Mouse (Mus musculus): Measurements from ENCODE around the gene Usp22.
"Not testable (repeated sequence)": the region's sequence is repeated elsewhere in the genome, so short reads cannot be mapped to it uniquely, and the experiment has no call there.

Gene Usp22

DNA sequence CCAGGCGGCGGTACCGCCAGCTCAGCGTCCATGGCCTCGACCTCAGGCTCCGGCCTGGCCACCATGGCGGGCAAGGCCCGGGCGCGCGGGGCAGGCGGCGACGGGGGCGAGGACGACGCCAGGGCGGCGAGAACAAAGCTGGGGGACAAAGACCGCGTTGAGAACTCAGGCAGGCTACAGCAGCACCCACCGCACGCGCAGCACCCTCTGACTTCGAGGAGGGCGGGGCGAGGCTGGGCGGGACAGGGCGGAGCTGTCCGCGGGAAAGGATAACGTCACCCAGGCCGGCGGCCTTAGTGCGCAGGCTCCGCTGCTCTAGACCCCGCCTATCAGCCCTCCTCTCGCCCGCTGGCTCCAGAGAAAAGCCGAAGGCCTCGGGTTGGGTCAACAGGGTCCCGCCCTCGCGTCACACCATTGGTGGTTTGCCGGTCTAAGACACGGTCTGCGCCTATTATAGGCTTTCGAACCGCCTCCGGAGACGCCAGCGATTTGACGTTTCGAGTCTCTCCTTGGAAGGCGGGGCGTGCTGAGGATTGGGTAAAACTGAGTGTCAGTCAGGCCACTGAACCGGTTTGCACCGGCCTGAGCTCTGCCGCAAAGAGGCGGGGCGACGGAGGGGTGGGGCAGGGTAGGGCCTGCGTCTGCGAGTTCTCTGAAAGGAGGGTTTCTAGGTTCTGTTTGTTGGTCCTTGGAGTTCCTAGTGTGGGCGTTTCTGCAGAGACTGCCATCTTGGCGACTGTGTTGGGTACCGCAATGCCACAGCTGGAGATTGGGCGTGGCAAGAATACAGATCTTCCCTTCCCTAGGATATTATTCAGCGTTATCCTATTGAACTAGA lies at the start of gene Usp22:
Gene Usp22, minus strand, starts transcription at position 235 of the 838 bp plus-strand sequence.
- peak; percentile 99 for DNase-seq

DNA sequence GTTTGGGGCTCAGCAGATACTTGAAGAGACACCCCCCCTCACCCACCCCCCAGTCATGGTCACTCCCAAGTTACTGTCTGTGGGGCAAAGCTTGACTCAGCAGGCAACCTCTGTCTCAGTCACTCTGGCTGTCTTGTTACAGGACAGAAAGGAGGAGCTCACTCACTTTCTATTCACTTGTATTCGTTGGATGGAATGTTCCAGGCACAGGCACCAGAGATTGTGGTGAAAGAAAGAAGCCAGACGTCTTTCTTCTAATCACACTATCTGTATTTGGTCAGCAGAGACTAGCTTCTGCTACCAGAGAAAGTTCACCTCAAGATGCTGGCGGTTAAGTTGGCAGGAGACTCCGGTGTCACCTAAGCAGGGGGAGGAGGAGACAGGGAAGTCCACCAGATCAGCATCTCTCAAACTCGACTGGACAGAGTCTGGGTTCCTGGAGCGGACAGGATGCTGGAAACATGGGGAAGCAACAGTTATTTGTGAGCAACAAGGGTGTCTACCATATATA lies 49.4 kb upstream of the Usp22 start:
- DNase-seq, result no peak

DNA sequence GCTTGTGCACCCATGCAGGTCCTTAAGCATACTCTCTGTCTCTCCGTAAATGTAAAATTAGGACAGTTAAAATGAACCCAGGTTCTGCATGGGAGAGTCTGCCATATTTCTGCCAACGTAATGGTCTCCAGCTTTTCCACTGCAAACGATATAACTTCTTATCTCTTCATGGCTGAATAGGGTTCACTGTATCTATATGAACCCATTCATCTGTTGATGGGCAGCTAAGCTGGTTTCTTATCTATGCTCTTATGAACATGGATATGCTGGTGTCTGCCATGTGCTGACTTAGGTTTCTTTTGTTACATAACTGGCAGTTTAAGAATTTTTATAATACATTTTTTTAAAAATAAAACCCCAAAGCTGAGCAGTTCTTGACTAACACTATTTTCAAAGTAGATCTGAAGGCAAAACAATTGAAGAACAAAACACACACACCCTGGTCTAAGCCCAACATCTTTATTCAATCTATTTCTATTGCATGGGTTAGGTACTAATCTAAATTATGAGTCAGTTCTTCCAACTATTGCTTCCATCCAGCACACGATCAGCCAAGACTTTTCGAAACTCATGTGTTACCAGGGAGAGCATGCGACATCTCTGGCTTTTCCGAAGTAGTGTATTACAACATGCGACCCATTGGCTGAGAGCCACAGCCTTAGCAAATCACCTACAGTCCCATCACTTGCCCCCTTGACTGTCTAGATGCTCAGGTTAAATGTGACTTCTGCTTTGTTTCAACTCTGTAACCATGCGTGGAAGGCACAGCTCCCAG lies 48.3 kb upstream of the Usp22 start:
- DNase-seq, result no peak

DNA sequence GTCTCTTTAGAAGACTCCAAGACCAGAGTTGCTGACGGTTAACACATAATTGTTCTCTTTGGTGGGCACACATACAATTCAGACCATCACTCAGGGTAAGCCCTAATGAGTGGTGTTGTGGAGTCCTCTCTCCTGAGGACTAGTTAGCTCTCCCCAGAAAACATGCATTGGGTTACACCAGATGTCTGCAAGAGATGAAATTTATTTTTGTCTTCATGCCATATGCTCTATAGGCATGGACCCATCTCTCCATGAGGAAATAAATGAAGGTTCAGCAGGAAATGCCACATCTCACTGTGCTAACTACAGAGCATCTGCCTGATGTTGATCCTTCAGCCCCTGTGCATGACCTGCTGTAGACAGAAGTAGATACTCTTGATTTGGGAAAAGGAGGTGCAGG lies 47.2 kb upstream of the Usp22 start:
- no peak for DNase-seq

DNA sequence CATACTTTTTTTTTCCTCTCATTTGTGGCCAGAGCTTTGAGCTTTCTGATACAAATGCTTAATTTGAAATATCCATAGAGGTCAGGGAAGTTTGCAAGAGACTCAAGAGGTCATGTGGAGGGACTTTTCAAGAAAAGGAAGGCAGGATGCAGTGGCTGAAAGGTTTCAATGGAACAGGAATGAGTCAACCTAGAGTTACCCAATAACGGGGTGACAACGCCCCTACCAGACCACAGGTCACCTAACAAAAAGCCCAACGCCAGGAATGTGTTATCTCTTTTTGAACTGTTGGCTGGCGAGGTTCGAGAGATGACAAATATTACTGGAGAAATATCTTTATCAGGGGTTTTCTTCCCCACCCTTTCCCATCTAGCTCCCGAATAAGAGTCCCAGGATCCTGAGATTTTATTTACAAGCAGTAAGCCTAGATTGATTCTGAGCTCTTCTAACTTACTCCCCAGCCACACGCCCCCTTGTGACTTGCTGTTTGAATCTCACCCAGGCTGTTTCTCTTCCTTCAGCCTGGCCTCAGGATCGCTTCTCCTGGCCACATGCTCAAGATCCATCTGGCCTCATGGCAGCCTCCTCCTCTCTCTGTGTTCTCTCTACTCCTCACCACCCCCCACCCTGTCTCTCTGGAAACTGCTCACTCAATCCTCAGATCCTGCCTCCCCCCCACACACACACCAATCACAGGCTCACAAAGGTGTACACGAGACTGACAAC lies 45.5 kb upstream of the Usp22 start:
- no peak for DNase-seq

DNA sequence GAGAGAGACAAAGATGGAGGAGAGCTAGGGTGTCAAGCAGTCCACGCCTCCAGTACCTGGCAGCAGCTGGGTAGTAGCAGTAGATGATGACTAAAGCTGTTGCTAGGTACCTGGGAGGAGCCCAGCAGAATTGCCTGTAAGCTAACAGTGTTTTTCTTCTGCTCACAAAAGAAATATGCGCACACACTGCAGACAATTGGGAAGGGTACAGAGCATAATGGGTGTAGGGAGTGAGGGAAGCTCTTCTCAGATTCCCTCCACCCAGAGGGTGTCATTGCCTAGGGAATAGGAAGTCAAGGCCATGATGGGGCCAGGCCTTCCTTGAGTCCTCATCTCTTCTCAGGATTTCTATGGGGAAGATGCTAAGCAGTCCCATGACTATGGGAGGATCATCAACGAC lies 41.1 kb upstream of the Usp22 start:
- no peak for DNase-seq

DNA sequence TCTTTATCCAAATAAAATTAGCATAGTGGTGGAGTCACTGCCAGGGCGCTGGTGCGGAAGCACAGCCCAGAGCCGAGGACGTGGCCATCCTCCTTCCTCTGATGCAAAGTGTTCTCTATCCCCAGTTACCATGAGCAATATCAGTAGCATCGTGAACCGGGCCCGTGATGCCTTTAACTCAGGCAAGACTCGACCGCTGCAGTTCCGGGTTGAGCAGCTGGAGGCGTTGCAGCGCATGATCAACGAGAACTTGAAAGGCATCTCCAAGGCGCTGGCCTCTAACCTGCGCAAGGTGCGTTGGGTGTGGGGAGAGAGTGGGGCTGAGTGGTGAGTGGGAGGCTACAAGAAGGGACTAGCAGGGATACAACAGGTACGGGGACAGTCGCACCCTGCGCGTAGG lies 37.2 kb upstream of the Usp22 start:
- no peak for DNase-seq

DNA sequence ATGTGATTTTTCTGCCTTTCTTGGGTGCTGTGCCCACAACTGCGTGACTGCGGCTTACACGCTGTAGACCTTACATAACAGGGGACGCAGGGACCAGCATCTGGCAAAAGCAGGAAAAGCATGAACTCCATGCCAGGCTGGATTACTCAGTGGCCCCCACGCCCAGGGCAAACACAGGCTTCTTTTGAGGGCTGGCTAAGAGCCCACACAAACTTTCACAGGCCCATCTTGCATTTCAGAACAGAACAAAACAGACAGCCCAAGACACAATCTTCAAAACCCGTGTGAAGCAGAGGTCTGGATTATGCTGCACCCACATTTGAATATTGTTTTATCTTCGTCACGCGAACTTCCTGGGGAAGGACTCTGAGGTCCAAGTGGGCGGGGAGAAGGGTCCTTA lies 33.5 kb upstream of the Usp22 start:
- DNase-seq, result no peak

DNA sequence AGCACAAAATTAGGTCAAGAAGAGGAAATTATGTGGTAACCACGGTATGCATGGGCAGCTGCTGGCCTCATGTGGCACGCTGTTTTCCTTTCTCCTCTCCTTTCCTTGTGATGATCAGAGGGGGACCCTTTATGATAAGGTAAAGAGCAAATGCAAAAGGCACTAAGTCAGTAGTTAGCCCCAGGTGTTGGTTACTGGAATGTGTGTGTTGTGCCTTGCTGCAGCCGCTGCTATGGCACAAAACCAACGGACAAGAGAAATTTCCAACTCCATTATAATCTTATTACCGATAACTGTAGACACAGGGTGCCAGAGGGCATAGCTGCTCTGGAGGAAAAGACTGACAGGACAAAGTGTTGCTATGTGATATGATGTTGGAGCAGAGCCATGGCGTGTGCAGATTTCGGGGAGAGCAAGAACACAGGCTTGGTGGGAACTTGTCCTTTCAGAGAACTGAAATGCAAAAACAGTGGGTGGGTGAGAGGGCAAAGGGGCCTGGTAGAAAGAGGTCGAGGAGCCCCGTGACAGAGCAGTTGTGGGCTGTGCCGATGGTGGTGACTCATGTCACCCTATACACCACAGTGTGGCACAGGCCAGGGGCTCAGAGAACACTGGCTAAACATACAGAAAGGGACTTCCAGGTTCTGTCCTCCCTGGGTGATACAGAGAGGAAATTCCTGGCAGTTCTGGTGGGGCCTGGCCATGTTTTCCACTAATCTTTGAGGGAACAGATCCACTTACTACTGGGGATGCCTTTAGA lies 32.8 kb upstream of the Usp22 start, which contains the start of gene Aldh3a1:
Gene Aldh3a1, plus strand, starts transcription at position 51 of the 760 bp plus-strand sequence.
- no peak for DNase-seq

DNA sequence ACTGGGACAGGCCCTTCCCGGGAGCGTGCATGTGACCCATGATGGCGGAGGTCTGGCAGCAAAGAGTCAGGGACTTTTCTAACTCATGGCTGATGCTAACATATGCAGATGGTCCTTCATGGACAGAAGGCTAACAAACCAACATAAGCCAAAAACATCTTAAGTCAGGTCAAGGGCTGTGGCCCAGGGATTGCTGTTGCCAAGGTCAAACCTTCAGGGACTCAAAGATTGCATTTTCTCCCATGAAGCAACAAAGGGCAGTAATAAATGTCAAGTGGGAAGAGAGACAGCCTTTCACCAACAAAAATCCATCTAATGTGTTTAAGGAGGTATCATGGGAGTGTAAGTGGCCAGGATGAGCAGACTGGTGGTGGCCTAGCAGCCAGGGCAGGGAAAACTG lies 31.3 kb upstream of the Usp22 start:
- DNase-seq, result no peak

DNA sequence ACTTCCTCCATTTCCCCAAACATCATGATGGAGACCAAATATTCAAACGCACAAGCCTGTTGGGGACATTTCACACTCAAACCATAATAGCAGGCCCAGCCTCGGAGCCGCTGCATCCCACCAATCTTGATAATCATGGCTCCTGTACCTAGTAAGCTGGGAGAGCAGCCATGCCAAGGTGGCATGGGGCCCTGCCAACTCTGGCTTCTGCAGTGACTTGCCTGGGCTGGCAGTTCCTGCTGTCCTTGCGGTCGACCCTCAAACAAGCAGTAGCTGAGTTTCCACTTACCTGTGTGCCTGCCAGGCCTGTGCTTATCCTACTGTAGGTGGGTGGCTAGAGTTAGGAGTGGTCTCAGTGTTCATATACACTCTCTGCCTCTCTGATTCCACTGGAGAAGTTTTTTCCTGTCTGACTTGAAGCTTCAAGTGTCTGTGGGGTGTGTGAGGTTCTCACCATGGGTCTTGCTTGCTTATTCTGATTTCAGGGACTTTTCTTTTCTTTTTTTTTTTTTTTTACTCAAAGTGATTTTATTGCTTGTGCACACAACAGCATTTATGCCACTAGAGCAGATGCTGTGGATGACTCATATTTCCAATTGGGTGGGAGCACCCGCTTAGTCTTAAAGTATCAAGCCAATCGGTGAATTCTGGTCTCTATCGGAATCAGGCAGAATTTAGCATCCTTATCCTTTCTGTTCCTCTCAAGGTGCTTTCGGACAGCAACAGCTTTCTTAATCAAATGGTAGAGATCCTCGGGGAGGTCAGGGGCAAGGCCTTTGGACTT lies 30.5 kb upstream of the Usp22 start:
- no peak for DNase-seq

DNA sequence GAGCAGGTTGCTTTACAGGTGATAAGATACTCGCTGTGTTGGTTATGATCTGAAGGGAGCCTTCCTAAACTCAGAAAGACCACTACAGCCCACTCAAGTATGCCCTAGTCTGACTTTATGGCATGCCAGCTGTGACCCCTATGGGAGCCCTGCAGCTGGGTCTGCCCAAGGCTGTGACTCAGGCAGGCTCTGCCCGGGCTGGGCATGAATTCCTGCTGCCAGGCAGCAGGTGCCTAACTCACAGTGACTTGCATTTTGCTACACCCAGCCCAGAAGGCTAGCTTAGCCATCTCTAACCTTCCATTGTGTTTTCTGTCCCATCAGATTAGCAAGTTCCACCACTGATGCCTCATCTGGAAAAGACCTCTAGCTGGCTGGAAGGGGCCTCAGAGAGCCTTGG lies 28.0 kb upstream of the Usp22 start:
- DNase-seq, result no peak

DNA sequence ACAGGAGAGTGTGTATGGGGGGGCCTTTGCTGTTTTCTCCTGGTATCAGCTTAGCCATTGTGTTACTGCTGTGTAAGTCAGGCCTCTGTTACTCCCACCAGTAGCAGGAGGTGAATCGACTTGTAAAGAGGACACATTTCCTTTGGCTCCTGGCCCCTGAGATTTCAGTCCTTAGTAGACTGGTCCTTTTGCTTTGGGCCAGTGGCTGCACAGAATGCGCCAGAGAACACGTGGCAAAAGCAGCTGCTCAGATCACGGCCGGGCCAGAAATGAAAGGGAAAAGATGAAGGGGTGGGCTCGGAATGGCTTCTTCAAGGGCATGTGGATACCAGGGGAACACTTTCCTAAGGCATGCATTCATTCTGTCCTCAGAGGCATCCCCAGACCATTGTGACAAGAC lies 27.3 kb upstream of the Usp22 start:
- DNase-seq, result no peak

DNA sequence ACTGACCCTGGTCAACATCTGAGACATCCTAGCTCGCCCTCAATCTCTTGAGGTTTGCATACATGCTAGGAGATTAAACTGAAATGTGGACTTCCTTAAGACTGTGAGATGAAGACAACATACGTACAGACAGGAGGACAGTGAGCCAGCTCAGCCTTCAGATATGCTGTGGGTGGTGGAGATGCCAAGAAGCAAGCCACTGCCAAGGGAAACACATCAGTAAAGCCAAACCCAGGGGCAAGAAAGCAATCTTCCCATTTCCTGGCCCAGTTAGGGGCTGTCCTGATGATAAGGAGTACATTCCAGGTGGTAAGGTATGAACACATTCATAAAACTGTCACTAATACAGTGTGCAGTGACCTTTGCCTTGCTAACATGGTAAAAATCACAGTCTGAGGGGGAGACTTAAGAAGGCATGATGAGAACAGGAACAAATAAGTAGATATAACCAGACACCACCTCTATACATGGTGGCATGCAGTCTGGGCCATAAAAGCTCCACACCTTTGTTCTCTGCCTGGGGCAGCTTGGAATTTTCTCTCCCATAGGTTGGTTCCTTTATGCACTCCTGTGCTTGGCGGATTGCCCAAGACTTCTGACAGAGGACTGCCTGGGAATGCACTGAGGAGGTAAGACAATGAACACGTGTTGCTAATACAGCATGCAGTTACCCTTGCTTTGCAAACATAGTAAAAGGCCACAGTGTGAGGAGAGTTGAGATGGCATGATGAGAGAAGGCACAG lies 24.9 kb upstream of the Usp22 start:
- DNase-seq, result no peak

DNA sequence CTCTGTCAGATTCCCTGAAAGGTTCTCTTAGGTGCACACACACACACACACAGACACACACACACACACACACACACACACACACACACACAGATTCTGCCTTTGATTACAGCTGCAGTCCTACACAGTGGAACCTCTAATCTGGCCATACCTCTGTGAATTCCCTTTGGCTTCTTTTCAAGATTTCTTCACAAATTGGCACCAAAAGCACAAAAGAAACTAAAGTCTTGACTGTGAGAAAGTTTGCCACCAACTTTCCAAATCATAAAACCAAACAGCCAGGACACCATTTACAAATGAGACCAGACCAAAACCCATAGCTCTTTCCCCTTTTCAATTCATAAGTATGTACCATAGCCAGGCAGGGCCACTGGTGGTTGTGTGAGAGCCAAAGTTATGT lies 23.1 kb upstream of the Usp22 start:
- DNase-seq, result no peak

DNA sequence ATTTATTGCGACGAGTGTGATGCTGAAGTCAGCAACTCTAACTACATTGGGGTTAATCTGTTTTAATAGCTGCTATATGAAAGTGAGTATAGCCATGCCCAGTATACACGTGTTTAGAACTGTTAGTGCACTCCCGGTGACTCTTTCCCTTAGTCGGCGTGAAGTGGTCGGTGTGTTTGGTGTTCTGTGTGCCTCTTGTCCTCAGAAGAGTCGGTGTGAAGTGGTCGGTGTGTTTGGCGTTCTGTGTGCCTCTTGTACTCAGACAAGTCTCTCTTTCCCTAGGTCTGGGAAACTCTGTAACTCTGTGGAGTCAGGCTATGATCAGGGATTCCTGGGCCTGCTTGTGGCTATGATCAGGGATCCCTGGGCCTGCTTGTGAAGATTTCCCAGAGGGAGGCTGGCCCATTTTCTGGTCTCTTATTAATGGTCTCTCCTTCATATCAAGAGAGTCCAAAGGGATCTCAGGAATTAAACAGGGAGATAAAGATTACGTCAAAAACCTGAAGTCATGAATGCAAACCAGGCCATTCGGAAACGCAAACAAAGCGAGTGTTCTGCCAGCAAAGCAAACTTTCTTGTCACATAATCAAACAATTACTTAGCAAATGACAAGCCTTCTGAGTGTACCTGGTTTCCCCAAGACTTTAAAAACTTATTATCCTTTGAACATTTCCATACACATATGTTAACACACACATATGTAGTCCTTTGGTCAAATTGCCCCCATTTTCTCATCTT lies 21.9 kb upstream of the Usp22 start:
- no peak for DNase-seq

DNA sequence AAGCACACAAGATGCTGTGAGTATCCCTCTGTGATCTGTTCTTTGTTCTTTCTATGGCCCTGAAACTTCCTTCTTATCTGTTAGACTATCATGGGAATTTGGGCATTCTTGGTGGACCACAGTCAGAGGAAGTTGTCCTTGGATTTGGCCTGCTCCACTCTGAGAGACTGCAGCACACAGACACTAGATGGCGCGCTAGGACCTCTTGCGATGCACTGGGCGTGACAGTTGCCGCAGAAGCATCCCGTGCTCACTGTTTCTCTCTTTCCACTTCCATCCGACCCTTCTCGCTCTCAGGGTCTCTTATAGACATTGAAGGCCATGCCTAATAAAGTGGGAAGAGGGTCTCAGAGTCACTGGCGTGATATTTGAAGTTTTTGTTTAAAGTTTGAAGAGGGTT lies 18.5 kb upstream of the Usp22 start:
- peak; percentile 90 for DNase-seq

DNA sequence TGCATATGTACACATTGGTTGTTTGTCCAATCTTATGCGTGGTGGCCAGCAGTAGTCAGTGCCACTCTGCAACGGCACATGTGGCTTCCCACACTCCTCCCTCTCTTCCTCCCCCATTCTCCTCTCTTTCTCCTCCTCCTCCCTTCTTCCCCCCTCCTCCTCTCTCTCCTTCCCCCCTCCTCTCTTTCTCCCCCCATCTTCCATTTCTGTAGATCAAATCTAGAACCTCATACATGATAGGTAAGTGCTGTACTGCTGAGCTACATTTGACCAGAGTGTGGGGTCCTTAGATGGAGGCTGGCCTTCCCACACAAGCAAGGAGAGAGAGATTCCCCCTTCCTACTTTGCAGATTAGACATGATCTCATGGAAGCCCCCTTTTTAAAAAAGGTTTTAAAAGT lies 17.9 kb upstream of the Usp22 start:
- no peak for DNase-seq

DNA sequence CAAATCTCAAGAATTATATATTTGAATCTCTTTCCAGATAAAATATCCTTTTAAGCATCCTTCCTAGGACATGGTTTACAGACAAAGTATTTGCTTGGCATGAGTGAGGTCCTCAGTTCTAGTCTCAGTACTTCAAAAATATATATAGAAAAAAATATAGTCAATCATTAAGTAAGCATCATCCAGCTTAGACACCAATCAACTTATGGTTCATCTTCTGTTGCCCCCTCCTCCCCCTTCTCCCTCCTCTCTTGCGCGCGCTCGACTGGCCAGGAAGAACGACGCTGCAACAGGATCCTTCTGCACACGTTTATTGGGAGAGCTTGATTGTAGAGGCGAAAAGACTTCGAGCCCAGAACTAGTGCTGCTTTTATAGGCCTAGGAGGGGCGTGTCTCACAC lies 17.3 kb upstream of the Usp22 start:
- DNase-seq, result not testable (repeated sequence)

DNA sequence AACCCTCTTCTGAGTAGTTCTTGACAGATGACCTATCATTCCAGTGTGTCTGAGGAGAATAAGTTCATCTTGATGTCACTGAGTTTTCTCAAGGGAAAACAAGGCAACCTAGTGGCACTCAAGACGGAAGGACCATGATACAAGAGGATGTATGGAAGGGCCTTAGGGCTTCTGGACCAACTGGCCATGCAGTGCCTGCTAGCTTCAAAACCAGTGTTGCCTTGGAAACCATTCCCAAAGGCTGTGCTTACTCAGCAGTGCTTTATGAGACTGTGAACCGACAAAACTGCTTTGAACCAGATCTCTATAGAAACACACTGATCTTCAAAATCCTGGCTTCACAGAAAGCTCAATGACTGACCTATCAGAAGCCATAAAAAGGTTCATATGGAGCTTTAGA lies 15.9 kb upstream of the Usp22 start:
- no peak for DNase-seq
